Mouse (Mus musculus): ENCODE data around the gene Dnajc3. TPM values are rescaled to one million over a fixed set of nuclear protein-coding genes. Genes with fewer than 3 reads are reported as not detected.

The Dnajc3 gene
- polyA plus RNA-seq, 1 experiment from 2014 or later = 73.5 TPM

GRCm38 (mm10) chr14:118930777-118931176 lies 7.0 kb upstream of the Dnajc3 start:
- ATAC-seq (peak; percentile 24), DNase-seq (ENCODE audit: low read depth, low spot score) (no peak)
- no peak for TF ChIP-seq CTCF (IDR thresholded peaks at IDR 0.05)
- in situ Hi-C loops (cut with MboI; ENCODE audit: low pct_unique_long_range_greater_than_20kb) = no loop called here
- no peaks in the 10 kb centered on the region for H3K27me3 ChIP-seq
- POLR2A ChIA-PET = no interaction called here
- CTCF ChIA-PET = no interaction called here

GRCm38 (mm10) chr14:118931181-118931580 lies 6.6 kb upstream of the Dnajc3 start:
- DNase-seq (ENCODE audit: low read depth, low spot score) (no peak), ATAC-seq (no peak)
- in situ Hi-C loops (cut with MboI; ENCODE audit: low pct_unique_long_range_greater_than_20kb) = no loop called here
- ChIA-PET CTCF (no interaction called here), POLR2A (no interaction called here)
- no peaks in the 10 kb centered on the region for H3K27me3 ChIP-seq
- no peak for TF ChIP-seq CTCF (IDR thresholded peaks at IDR 0.05)

- ATAC-seq (no peak), DNase-seq (ENCODE audit: low read depth, low spot score) (no peak)
- ChIA-PET CTCF (no interaction called here), POLR2A (no interaction called here)
- TF ChIP-seq CTCF (IDR thresholded peaks at IDR 0.05) = no peak
- no peaks in the 10 kb centered on the region for H3K27me3 ChIP-seq
- in situ Hi-C loops (cut with MboI; ENCODE audit: low pct_unique_long_range_greater_than_20kb) = no loop called here
Measured at GRCm38 (mm10) chr14:118932956-118933355, 4.8 kb upstream of the Dnajc3 start.

- in situ Hi-C loops (cut with MboI; ENCODE audit: low pct_unique_long_range_greater_than_20kb) = no loop called here
- ChIA-PET CTCF (no interaction called here), POLR2A (interaction anchor here (0.7 kb wide), 1 partner anchor 129 kb away, joined by 3 read pairs; no protein-coding TSS in a partner anchor)
- ATAC-seq = no peak
- DNase-seq (ENCODE audit: low read depth, low spot score) = no peak
- H3K27me3 ChIP-seq = no peaks in the 10 kb centered on the region
- TF ChIP-seq CTCF (IDR thresholded peaks at IDR 0.05) = no peak
Measured at GRCm38 (mm10) chr14:118934686-118935085, 3.1 kb upstream of the Dnajc3 start.

- in situ Hi-C loops (cut with MboI; ENCODE audit: low pct_unique_long_range_greater_than_20kb) = no loop called here
- no peak for TF ChIP-seq CTCF (IDR thresholded peaks at IDR 0.05)
- ATAC-seq (no peak), DNase-seq (ENCODE audit: low read depth, low spot score) (no peak)
- CTCF ChIA-PET = interaction anchor here (1.0 kb wide), 1 partner anchor 11 kb away, joined by 3 read pairs; the partner anchor contains the start of gene Dzip1
- no peaks in the 10 kb centered on the region for H3K27me3 ChIP-seq
- POLR2A ChIA-PET = interaction anchor here (0.5 to 0.7 kb wide), 2 partner anchors 10 to 28 kb away, joined by 3 read pairs; no protein-coding TSS in a partner anchor
Measured at GRCm38 (mm10) chr14:118936236-118936635, 1.5 kb upstream of the Dnajc3 start.

- DNase-seq (ENCODE audit: low read depth, low spot score) (no peak), ATAC-seq (no peak)
- no peaks in the 10 kb centered on the region for H3K27me3 ChIP-seq
- TF ChIP-seq CTCF (IDR thresholded peaks at IDR 0.05) = no peak
- POLR2A ChIA-PET = no interaction called here
- CTCF ChIA-PET = interaction anchor here (1.0 kb wide), 1 partner anchor 12 kb away, joined by 3 read pairs; the partner anchor contains the start of gene Dzip1
- in situ Hi-C loops (cut with MboI; ENCODE audit: low pct_unique_long_range_greater_than_20kb) = no loop called here
Measured at GRCm38 (mm10) chr14:118936952-118937351, 824 bp upstream of the Dnajc3 start.

- no peaks in the 10 kb centered on the region for H3K27me3 ChIP-seq
- ChIA-PET POLR2A (interaction anchor here (0.6 kb wide), 2 partner anchors 68 to 1485 kb away, joined by 3 read pairs; no protein-coding TSS in a partner anchor), CTCF (no interaction called here)
- ATAC-seq (no peak), DNase-seq (ENCODE audit: low read depth, low spot score) (no peak)
- in situ Hi-C loops (cut with MboI; ENCODE audit: low pct_unique_long_range_greater_than_20kb) = no loop called here
- TF ChIP-seq CTCF (IDR thresholded peaks at IDR 0.05) = no peak
Measured at GRCm38 (mm10) chr14:118938551-118938950, 775 bp downstream of the Dnajc3 start.

GRCm38 (mm10) chr14:118940796-118941495 lies 3.2 kb downstream of the Dnajc3 start:
- TF ChIP-seq CTCF (IDR thresholded peaks at IDR 0.05) = no peak
- in situ Hi-C loops (cut with MboI; ENCODE audit: low pct_unique_long_range_greater_than_20kb) = no loop called here
- CTCF ChIA-PET = no interaction called here
- POLR2A ChIA-PET = interaction anchor here (0.9 kb wide), 1 partner anchor 15 kb away, joined by 3 read pairs; no protein-coding TSS in a partner anchor
- no peaks in the 10 kb centered on the region for H3K27me3 ChIP-seq
- DNase-seq (ENCODE audit: low read depth, low spot score) (no peak), ATAC-seq (no peak)

- CTCF ChIA-PET = no interaction called here
- no peak for TF ChIP-seq CTCF (IDR thresholded peaks at IDR 0.05)
Measured at GRCm38 (mm10) chr14:118942076-118942475, 4.3 kb downstream of the Dnajc3 start.

GRCm38 (mm10) chr14:118944702-118945101 lies 6.9 kb downstream of the Dnajc3 start:
- no peak for TF ChIP-seq CTCF (IDR thresholded peaks at IDR 0.05)
- in situ Hi-C loops (cut with MboI; ENCODE audit: low pct_unique_long_range_greater_than_20kb) = no loop called here
- ChIA-PET CTCF (no interaction called here), POLR2A (no interaction called here)
- DNase-seq (ENCODE audit: low read depth, low spot score) (no peak), ATAC-seq (no peak)
- no peaks in the 10 kb centered on the region for H3K27me3 ChIP-seq

More at GRCm38 (mm10) chr14:118942076-118942475, 4.3 kb downstream of the Dnajc3 start:
- DNase-seq (ENCODE audit: low read depth, low spot score) (no peak), ATAC-seq (no peak)
- H3K27me3 ChIP-seq = no peaks in the 10 kb centered on the region
- POLR2A ChIA-PET = no interaction called here
- in situ Hi-C loops (cut with MboI; ENCODE audit: low pct_unique_long_range_greater_than_20kb) = no loop called here

- ChIA-PET CTCF (interaction anchor here (1.0 to 1.4 kb wide), 4 partner anchors 21 to 129 kb away, joined by 3 to 6 read pairs (median 4); no protein-coding TSS in a partner anchor), POLR2A (interaction anchor here (0.9 kb wide), 1 partner anchor 9 kb away, joined by 3 read pairs; no protein-coding TSS in a partner anchor)
- no peak for DNase-seq (ENCODE audit: low read depth, low spot score)
- no peaks in the 10 kb centered on the region for H3K27me3 ChIP-seq
- in situ Hi-C loops (cut with MboI; ENCODE audit: low pct_unique_long_range_greater_than_20kb) = no loop called here
- no peak for ATAC-seq
- TF ChIP-seq CTCF (IDR thresholded peaks at IDR 0.05) = no peak
Measured at GRCm38 (mm10) chr14:118948841-118949240, 11.1 kb downstream of the Dnajc3 start.
